Mouse (Mus musculus) spleen, adult 2 months (tissue): Measurements from ENCODE around the gene Dok7. TPM values are rescaled to one million over a fixed set of nuclear protein-coding genes. Genes with fewer than 3 reads are reported as not detected.

Experiments
- DNase-seq, 2 experiments: peaks; one replicate each; pipeline versions ENCODE4 v3.0.0 to v3.0.0-alpha.2; 2012 to 2021; ENCODE audit warnings: low spot score in 2 of 2, low read depth in 1 of 2
- H3K27ac ChIP-seq: fragments of 200-500 bp; 2 replicates; pipeline ENCODE4 v1.5.1; 2012; ENCODE audit warnings: low read length, inconsistent platforms; ENCODE audit not compliant: insufficient read depth
- H3K27me3 ChIP-seq: fragments of 200-500 bp; 2 replicates; pipeline ENCODE4 v1.6.1; 2012; ENCODE audit warnings: mild to moderate bottlenecking, moderate library complexity, low read length, inconsistent platforms; ENCODE audit not compliant: control insufficient read depth, insufficient read depth
- H3K36me3 ChIP-seq: fragments of 200-500 bp; 2 replicates; pipeline ENCODE4 v1.6.1; 2012; ENCODE audit warnings: mild to moderate bottlenecking, low read length, inconsistent platforms; ENCODE audit not compliant: control insufficient read depth, insufficient read depth
- H3K4me1 ChIP-seq: fragments of 200-500 bp; 2 replicates; pipeline ENCODE4 v1.6.1; 2011; ENCODE audit warnings: inconsistent platforms; ENCODE audit not compliant: control insufficient read depth, insufficient read depth, insufficient read length
- H3K4me3 ChIP-seq: fragments of 200-500 bp; 2 replicates; pipeline ENCODE4 v1.5.1; 2011; ENCODE audit warnings: mild to moderate bottlenecking, inconsistent platforms; ENCODE audit not compliant: insufficient read depth, insufficient read length; ENCODE audit errors: extremely low read depth
- CTCF ChIP-seq: fragments of 200-500 bp; IDR thresholded peaks from 2 replicates; pipeline ENCODE4 v1.5.1; 2011; ENCODE audit warnings: mild to moderate bottlenecking, inconsistent platforms; ENCODE audit not compliant: insufficient read depth, insufficient read length, insufficient replicate concordance; ENCODE audit errors: extremely low read depth
- POLR2A ChIP-seq: fragments of 200-500 bp; IDR thresholded peaks from 2 replicates; pipeline ENCODE4 v1.6.1; 2011; ENCODE audit warnings: low read depth, low read length, inconsistent platforms
- WGBS: fragments of 180-500 bp; shearing (Covaris S2); methylation state at CpG from one replicate; pipeline ENCODE4 v1.1.7; 2018; 5-methylcytosine and 5-hydroxymethylcytosine counted together
- polyA plus RNA-seq: library from polyadenylated mRNA; depleted of rRNA; stranded (reverse); fragments of >200 nt; gene quantifications from 2 replicates; pipeline ENCODE4 v1.2.3, GENCODE M21; 2012

Gene Dok7
- polyA plus RNA-seq, 1 experiment = 0.54 TPM

DNA sequence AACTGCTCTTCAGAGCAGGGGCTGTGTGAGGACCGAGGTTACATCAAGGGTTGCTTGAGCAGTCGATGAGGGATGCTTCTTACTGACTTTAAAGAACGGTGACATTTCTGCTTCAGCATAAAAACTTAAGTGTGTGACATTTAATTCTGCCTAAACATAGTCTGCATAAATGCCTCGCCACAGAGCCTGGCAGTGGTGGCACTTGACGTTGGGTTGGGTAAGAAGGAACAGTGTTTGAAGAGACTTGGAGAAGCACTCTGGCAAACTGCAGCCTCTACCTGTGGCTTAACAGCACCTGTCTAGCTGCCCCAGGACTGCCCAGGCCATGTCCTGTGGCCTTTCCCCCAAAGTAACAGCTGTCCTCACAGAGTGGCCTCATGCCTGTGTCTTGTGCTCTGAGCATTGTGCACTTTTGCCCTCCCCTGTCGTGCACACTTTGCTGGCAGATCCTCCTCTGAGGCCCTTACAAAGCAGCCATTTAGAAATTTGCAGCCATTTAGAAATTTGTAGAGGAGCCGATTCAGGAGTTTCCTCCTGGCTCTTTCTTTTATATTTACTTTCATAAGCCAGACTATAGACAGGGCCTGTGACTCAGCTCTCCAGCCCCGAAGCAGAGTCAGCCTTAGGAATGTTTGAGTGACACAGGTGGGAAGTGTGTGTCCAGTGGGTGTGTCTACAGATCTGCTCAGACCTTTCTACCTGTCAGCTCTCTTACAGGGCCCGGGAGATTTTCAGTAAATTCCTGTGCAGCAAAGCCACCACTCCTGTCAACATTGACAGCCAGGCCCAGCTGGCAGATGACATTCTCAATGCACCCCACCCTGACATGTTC lies 35.9 kb upstream of the Dok7 start:
- H3K27ac ChIP-seq = no peak overlapping the region
- no peaks in the 10 kb centered on the region for H3K4me1 ChIP-seq
- DNase-seq = no peak
- H3K27me3 ChIP-seq = no peaks in the 10 kb centered on the region
- H3K36me3 ChIP-seq = no peaks in the 10 kb centered on the region
- TF ChIP-seq CTCF (no peak), POLR2A (no peak)
- H3K4me3 ChIP-seq = no peak overlapping the region
- WGBS = 86% methylated on average over 9 of the region's 9 CpGs

GRCm38 (mm10) chr5:35024975-35025374 lies 31.6 kb upstream of the Dok7 start:
- peak; percentile 50; the same call in 1 of the 2 replicates for TF ChIP-seq CTCF
- TF ChIP-seq POLR2A = no peak
- H3K27me3 ChIP-seq = no peaks in the 10 kb centered on the region
- H3K36me3 ChIP-seq = no peaks in the 10 kb centered on the region
- H3K4me3 ChIP-seq = no peak overlapping the region
- no peaks in the 10 kb centered on the region for H3K4me1 ChIP-seq
- H3K27ac ChIP-seq = no peak overlapping the region
- WGBS = 37% methylated on average over 2 of the region's 2 CpGs
- DNase-seq = peak in 1 of 2 experiments; percentile 21

- Histone ChIP-seq H3K36me3 (no peaks in the 10 kb centered on the region), H3K27ac (no peak overlapping the region), H3K4me3 (no peak overlapping the region), H3K27me3 (no peaks in the 10 kb centered on the region), H3K4me1 (no peaks in the 10 kb centered on the region)
- DNase-seq = no peak
- 100% methylated on average over 1 of the region's 1 CpGs for WGBS
- no peak for TF ChIP-seq POLR2A
- no peak for TF ChIP-seq CTCF
Observed at GRCm38 (mm10) chr5:35029303-35029702, 27.3 kb upstream of the Dok7 start.

DNA sequence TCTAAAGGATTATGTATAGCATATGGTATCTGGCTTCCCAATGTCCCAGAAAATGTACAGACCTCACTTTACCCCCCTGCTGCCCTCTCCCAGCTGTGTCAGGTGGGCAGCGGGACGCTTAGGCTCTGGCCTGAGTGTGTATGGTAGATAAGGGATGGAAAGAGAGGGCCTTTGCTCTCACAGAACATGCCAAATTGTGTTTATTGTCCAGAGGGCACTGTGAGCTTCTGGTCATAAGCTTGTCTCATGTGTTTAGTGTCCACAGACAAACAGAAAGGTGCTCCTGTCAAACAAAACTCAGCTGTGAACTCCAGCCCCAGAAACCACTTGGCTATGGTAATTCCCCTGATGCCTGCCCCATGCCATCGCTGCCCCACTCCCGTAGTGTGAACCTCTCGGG lies 26.8 kb upstream of the Dok7 start:
- Histone ChIP-seq H3K27me3 (no peaks in the 10 kb centered on the region), H3K36me3 (no peaks in the 10 kb centered on the region), H3K27ac (no peak overlapping the region), H3K4me1 (no peaks in the 10 kb centered on the region), H3K4me3 (no peak overlapping the region)
- 80% methylated on average over 5 of the region's 5 CpGs for WGBS
- TF ChIP-seq CTCF (no peak), POLR2A (no peak)
- DNase-seq = no peak

DNA sequence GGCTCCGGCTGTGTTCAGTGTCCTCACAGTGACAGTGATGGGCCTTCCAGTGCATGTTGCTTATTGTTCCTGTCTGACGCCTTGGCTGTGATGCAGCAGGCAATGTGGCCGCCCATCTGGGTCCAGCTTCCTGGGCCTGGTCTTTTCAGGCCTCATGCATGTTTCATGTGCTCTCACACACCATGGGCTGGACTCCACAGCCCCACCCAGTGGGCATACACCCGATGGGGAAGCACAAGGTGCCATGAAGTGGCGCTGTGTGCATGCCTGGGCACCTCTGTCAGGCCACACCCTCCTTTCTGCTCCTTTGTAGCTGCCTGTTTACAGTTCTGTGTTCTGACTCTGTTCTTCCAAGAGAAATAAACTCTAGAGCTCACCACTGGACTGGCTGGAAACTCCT lies 23.5 kb upstream of the Dok7 start:
- Histone ChIP-seq H3K27ac (no peak overlapping the region), H3K4me3 (no peak overlapping the region), H3K4me1 (peaks cover 4% of the 10 kb centered on the region; the same call in 1 of the 2 replicates), H3K36me3 (no peaks in the 10 kb centered on the region), H3K27me3 (no peaks in the 10 kb centered on the region)
- TF ChIP-seq CTCF (0 out of 2 replicates have a peak, but pooled peaks have one; percentile 21), POLR2A (no peak)
- DNase-seq = peak in 1 of 2 experiments; percentile 22
- 58% methylated on average over 5 of the region's 5 CpGs for WGBS

- no peak overlapping the region for H3K4me3 ChIP-seq
- TF ChIP-seq POLR2A (no peak), CTCF (no peak)
- DNase-seq = no peak
- H3K4me1 ChIP-seq = peaks cover 4% of the 10 kb centered on the region; the same call in 1 of the 2 replicates
- H3K36me3 ChIP-seq = no peaks in the 10 kb centered on the region
- 94% methylated on average over 1 of the region's 1 CpGs for WGBS
- no peak overlapping the region for H3K27ac ChIP-seq
- no peaks in the 10 kb centered on the region for H3K27me3 ChIP-seq
Observed at GRCm38 (mm10) chr5:35033619-35034018, 22.9 kb upstream of the Dok7 start.

- 23% methylated on average over 5 of the region's 5 CpGs for WGBS
- no peak overlapping the region for H3K4me3 ChIP-seq
- DNase-seq = no peak
- H3K27me3 ChIP-seq = no peaks in the 10 kb centered on the region
- no peaks in the 10 kb centered on the region for H3K36me3 ChIP-seq
- peaks cover 4% of the 10 kb centered on the region; the same call in 1 of the 2 replicates for H3K4me1 ChIP-seq
- no peak overlapping the region for H3K27ac ChIP-seq
- TF ChIP-seq CTCF = no peak
- TF ChIP-seq POLR2A = no peak
Observed at GRCm38 (mm10) chr5:35035141-35035540, 21.4 kb upstream of the Dok7 start.
